Mouse (Mus musculus): ENCODE results near the gene Izumo4. TPM values are rescaled to one million over a fixed set of nuclear protein-coding genes. Genes with fewer than 3 reads are reported as not detected.
A peak's percentile ranks its signal among the peaks of the same experiment; 100 is the strongest.

Izumo4 gene
- polyA plus RNA-seq, 2 experiments from 2014 or later = 80.1 to 96.5 TPM

DNA sequence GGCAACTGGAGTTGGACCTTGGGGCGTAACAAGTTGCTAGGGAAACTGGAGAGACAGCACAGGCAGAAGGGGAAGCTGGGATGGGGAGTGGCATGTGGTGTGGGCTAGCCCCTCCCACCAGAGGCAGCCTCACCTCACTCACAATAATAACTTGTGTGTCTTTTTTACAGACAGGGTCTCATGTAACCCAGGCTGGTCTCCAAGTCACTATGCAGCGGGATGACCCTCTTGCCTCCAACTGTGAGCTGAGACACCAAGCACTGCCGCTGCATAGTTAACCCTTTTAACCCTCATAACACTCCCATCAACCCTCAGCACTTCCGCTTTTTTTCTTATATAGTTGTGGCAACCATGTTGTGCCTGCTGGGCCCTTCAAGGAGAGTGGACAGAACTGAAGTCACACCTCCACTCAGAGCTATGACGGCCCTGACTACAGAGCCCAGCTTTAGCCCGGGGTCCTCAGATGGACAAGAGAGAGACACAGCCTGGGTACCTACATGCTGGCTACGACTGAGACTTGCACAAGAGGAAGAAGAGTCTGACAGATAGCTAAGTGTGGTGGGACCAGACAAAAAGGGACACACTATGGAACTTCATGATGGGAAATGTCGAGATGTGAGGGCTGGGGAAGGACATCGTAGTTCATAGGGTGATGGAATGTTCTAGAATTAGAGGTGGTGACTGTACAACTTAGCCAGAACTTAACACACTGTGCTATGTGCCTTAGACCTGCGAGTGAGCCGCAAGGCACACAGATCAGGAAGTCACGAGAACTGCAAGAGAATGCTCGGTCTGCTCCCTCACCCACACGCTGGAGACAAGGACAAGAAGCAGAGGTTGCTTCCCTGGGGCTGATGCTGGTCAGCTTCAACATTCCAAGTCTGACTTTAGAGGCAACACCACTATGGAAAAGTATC lies 9.5 kb upstream of the Izumo4 start:
- ATAC-seq = no peak

DNA sequence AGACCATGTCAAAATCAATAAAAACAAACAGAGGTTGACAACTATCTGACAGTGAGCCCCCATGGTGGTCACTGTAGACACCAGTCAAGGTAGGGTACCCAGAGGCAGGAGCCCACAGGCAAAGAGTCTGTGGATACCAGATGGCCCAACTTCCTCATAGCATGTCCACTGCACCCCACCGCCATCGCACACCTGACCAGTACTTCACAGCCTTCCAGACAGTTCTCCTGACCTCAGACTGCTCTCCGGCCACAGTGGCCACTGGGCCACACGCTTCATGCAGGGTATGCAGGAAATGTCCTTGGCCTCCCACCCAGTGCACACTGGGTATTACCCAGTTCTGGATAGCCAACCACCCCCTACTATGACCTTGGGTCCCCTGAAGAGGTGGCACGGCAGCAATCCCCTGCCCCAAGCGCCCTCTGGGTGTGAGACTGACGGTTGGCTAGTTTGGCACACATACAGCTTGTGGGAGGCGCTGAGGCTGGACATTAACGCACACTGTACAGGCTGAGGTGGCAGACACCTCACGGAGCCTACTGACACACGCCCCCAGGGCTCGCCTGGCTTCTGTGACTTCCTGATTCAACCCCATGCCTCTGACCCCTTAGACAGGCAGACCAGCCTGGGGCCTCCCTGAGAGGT lies 8.5 kb upstream of the Izumo4 start:
- ATAC-seq = no peak

- no peak for ATAC-seq
Measured at GRCm38 (mm10) chr10:80694159-80694938, 7.6 kb upstream of the Izumo4 start.

- peak; percentile 85 for ATAC-seq
Measured at GRCm38 (mm10) chr10:80695186-80695585, 6.8 kb upstream of the Izumo4 start.

DNA sequence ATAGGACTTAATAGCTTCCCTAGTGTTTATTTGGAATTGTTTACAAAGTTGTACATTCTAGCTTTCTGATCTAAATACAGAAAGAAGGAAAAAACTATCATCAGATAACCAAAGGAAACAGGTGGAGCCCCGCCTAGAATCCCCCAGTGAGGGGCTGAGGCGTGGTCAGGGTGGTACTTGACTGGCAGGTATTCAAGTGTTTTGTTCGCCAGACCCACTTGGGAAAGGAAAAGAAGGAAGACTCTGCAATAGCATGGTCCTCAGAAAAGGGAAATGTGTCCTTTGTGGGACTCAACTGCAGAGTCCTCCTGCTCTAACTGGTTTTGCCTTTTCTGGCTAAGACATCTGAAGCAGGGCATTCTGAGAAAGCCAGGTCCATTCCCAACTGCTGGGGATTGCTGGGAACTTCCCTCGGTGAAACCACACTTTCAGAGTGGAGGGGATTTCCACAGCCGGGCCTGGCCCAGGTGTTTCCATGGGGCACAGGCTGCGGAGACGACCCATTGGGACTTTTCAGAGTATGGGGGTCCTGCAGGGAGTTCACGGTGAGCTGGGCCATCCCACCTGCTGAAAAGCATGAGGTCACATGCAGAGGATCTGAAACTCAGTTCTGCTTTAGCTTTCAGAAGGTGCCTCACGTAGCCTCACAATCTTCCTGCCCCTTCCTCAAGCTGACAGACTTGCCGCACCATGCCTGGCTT lies 6.0 kb upstream of the Izumo4 start:
- no peak for ATAC-seq

- ATAC-seq = no peak
Measured at GRCm38 (mm10) chr10:80696502-80697392, 5.2 kb upstream of the Izumo4 start.

DNA sequence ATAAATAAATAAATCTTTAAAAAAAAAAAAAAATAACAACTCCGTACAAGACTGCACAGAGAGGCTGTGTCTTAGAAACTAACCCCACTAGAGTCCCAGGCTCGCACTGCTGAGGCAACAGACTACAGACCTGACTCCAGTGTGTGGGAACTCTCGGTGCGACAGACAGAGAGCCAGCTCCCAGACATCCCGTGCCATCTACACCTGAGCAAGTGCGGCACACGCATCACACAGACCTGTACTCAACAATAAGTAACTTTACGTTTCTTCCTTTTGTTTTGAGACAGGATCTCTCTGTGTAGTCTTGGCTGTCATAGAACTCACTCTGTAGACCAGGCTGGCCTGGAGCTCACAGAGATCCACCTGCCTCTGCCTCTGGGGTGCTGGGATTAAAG lies 4.6 kb upstream of the Izumo4 start:
- ATAC-seq = no peak

DNA sequence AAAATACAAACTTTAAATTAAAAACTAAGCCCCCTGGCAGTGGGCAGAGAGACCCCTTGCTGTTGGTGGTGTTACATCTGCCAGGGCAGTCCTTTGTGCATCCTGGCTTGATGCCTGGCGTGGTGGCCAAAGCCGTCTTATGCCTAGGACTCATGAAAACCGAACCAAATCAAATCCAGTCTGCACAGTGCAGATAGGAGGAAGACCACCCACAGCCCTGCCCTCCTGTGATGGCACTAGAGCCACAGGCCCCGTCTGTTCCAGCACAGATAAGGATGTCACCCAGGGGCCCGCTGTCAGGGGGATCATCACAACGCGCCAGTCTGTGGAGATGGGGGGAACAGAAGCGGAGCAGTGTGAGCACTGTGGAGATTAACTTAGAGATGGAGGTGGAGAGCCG lies 4.2 kb upstream of the Izumo4 start:
- ATAC-seq = no peak

GRCm38 (mm10) chr10:80698605-80699004 lies 3.4 kb upstream of the Izumo4 start:
- no peak for ATAC-seq

- ATAC-seq = no peak
Measured at GRCm38 (mm10) chr10:80700038-80700504, 1.9 kb upstream of the Izumo4 start.

DNA sequence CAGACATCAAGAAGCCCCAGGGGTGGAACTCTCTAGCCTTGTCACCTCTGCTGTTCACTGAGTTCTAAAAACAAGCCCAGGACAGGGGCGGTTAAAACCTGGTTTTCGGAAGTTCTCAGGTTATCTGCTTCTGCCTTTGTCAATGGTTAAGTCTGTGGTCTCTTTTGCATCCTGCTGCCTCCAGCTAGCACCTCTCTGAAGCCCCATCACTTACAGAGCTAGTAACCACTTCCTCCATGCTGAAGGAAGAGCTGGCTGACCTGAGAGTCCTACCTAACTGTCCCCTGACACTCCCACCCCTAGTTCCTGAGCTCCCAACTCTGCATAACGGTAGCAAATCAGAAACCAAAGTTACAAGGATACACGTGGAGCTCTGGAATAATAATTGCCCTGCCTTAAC lies 1.3 kb upstream of the Izumo4 start:
- ATAC-seq = peak; percentile 28

- peak; percentile 53 for ATAC-seq
Measured at GRCm38 (mm10) chr10:80702536-80703390, 779 bp downstream of the Izumo4 start.

- no peak for ATAC-seq
Measured at GRCm38 (mm10) chr10:80703643-80704042, 1.7 kb downstream of the Izumo4 start.

DNA sequence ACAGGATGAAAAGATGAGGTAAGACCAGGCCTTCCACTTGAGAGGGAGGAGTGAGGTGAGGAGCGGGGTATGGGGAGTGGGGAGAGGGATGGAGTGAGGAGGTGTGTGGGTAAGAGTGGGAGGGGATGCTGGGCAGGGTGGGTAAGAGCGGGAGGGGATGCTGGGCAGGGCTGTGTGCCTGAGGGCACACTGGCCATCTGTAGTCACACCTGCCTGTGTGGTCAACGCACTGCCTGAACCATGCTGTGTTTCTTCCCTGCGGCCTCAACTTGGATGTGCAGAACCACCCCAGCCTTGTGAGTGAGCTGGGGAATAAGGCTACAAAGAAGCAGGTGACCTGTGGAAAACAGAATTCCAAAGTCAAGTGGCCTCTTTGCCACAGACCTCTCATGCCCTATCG lies 2.4 kb downstream of the Izumo4 start:
- no peak for ATAC-seq

DNA sequence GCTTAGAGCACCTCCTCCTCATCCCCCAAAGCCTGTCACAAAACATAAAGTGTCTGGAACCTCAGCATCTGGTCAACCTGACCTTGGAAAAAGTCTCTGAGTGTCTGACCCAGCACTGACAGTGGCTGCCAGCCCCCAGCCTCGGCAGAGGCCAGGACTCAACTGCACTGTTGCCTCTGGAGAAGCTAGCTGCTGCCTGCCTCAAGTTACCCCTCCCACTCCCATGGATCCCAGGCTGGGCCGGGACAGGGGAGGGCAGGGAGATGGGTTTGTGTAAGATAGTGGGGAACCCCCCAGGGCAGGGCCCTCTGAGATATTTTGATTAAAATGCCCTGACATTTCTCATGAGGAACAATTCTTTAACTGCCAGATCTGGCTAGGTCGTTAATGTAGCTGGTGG lies 3.0 kb downstream of the Izumo4 start:
- ATAC-seq = no peak

DNA sequence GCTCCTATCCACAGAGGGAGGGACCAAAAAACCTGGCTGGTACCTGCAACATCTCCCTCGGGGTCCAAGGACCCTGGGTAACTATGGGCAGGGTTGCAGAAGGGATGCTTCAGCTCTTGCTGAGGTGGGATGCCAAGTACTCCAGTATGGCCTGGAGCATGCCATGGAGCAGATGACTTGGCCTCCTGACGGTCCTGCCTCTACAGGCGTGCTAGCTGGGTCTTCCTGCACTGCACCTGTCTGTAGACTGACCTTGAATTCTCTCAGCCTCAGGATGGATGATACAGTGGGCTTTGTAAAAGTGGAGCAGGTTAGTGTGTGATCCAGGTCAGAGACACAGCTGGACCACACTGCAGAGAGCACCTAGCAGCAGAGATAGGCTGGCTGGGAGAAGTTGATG lies 3.5 kb downstream of the Izumo4 start:
- ATAC-seq = no peak

- ATAC-seq = no peak
Measured at GRCm38 (mm10) chr10:80710834-80711233, 8.8 kb downstream of the Izumo4 start.

- no peak for ATAC-seq
Measured at GRCm38 (mm10) chr10:80717281-80717680, 15.3 kb downstream of the Izumo4 start.

GRCm38 (mm10) chr10:80727369-80728127 lies 25.6 kb downstream of the Izumo4 start:
- ATAC-seq = no peak
